Mouse (Mus musculus) adrenal gland, postnatal 36 days (tissue): ENCODE results near the gene Mrpl52. TPM values are rescaled to one million over a fixed set of nuclear protein-coding genes. Genes with fewer than 3 reads are reported as not detected.

Source experiments
- DNase-seq, 2 experiments: peaks; one replicate each; pipeline ENCODE4 v3.0.0; 2021; ENCODE audit warnings: mixed read lengths in 1 of 2
- total RNA-seq, 2 experiments: library from RNA; stranded (reverse); gene quantifications; 2 replicates each; pipeline ENCODE4 v1.2.3; 2021

The Mrpl52 gene
- total RNA-seq, 2 experiments from 2014 or later: 211 to 217 TPM

- peak; percentile 60 to 61 for DNase-seq
Observed at GRCm38 (mm10) chr14:54432837-54433830, 6.4 kb downstream of the Mrpl52 start.

- DNase-seq: no peak
Observed at GRCm38 (mm10) chr14:54433941-54434531, 7.3 kb downstream of the Mrpl52 start.

- DNase-seq: no peak
Observed at GRCm38 (mm10) chr14:54435194-54435918, 8.6 kb downstream of the Mrpl52 start.

GRCm38 (mm10) chr14:54439155-54439554 is 12.4 kb downstream of the Mrpl52 start:
- DNase-seq: no peak

- DNase-seq: no peak
Observed at GRCm38 (mm10) chr14:54439610-54440009, 12.9 kb downstream of the Mrpl52 start.

GRCm38 (mm10) chr14:54440538-54440937 is 13.8 kb downstream of the Mrpl52 start:
- no peak for DNase-seq

- no peak for DNase-seq
Observed at GRCm38 (mm10) chr14:54441365-54441764, 14.7 kb downstream of the Mrpl52 start.

GRCm38 (mm10) chr14:54442548-54442947 is 15.8 kb downstream of the Mrpl52 start:
- DNase-seq: no peak

- DNase-seq: no peak
Observed at GRCm38 (mm10) chr14:54443196-54443595, 16.5 kb downstream of the Mrpl52 start.

- DNase-seq: no peak
Observed at GRCm38 (mm10) chr14:54443712-54444618, 17.3 kb downstream of the Mrpl52 start.

GRCm38 (mm10) chr14:54445476-54445875 is 18.8 kb downstream of the Mrpl52 start:
- no peak for DNase-seq

GRCm38 (mm10) chr14:54453566-54453965 is 26.9 kb downstream of the Mrpl52 start:
- DNase-seq: no peak

- DNase-seq: no peak
Observed at GRCm38 (mm10) chr14:54454669-54455528, 28.2 kb downstream of the Mrpl52 start.

GRCm38 (mm10) chr14:54457907-54458569 is 31.3 kb downstream of the Mrpl52 start:
- no peak for DNase-seq

- no peak for DNase-seq
Observed at GRCm38 (mm10) chr14:54462146-54462545, 35.4 kb downstream of the Mrpl52 start.

GRCm38 (mm10) chr14:54463108-54463958 is 36.6 kb downstream of the Mrpl52 start:
- DNase-seq: no peak

- peak; percentile 94 to 96 for DNase-seq
Observed at GRCm38 (mm10) chr14:54463959-54464292, 37.2 kb downstream of the Mrpl52 start, which contains the start of gene Lrp10. Lrp10 (plus strand) TSS chr14:54464137.

GRCm38 (mm10) chr14:54464293-54465005 is 37.7 kb downstream of the Mrpl52 start:
- DNase-seq: peak; percentile 77 to 80
